Mouse (Mus musculus) embryonic fibroblast, embryonic 13.5 days (primary cell): ENCODE results near the gene Sprr2e.

Experiments
- CTCF ChIP-seq: IDR thresholded peaks from 2 replicates; pipeline ENCODE4 v1.5.1; 2011; ENCODE audit warnings: mild to moderate bottlenecking, control low read depth, low read length, moderate library complexity, borderline replicate concordance; ENCODE audit not compliant: insufficient read depth
- POLR2A ChIP-seq: IDR thresholded peaks from 2 replicates; pipeline ENCODE4 v1.6.1; 2011; ENCODE audit warnings: low read depth, mild to moderate bottlenecking, control low read depth, low read length, moderate library complexity

- TF ChIP-seq POLR2A = no peak
- TF ChIP-seq CTCF = no peak
Observed at GRCm38 (mm10) chr3:92385385-92385784, 33.4 kb downstream of the Sprr2e start, which contains the start of gene Sprr2h.
